In the genomic region with DNA sequence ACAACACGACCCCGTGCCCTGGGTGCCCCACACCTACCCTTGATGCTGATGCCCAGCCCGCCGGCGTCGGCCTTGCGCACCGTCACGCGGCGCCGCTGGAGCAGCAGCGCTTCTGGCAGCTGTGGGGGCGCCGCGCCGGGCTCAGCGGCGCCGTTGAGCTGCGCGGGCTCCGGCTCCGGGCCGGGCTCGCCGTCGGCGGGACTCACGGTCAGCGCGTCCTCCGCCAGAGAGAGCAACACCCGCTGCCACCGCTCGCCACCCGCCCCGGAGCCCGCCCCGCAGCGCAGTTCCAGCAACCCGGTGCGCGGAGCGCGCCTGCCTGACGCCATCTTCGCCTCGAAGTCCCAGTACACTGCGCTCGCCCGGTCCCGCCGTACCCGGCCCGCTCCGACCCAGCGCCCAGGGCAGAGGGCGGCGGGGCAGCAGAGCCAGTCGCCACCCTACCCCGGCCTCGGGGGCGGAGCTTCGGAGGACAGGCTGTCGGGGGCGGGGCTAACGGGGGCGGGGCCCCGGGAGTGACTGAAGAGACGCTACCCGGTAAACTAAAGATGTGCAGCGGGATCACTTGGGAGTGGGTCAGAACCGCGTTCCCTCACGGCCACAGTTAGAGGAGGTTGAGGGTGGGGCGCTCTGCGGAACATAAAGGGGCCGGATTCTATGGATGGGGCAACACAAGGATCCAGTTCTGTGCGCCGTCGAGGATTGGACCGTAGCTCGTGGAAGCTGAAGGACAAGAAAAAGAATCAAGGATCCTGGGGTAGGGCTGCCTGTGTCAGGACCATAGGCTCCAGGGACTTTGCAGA, we compare ENCODE assay signal across 8 mouse cellular contexts. TPM values are rescaled to one million over a fixed set of nuclear protein-coding genes. Genes with fewer than 3 reads are reported as not detected.
DNase-seq lines count a peak whose midpoint lies in the region; ATAC-seq lines count a peak whose summit lies in the region.

A gene (minus strand): TSS at position 457 of the 803 bp plus-strand sequence.

- WGBS in lung, embryonic 15.5 days, result 2% methylated on average over 66 of the region's 84 CpGs

- H3K9ac ChIP-seq in lung, embryonic 15.5 days, result peak within 1 kb of the TSS; percentile 53

- no peak within 1 kb of the TSS for H3K27ac ChIP-seq in lung, embryonic 15.5 days

- H3K4me1 ChIP-seq in lung, embryonic 15.5 days, result peaks cover 17% of the 10 kb centered on the region

- peak; percentile 85 for DNase-seq in MN1 (ENCODE audit: low spot score)
- peak; percentile 83 for DNase-seq in cerebellum, adult 9-11 months
- DNase-seq in heart, postnatal 4 days, result peak; percentile 93
- DNase-seq in layer of hippocampus, adult 9-11 months, result peak; percentile 81
- DNase-seq in testis, postnatal 14 days (ENCODE audit: low spot score), result peak; percentile 85

- peak within 1 kb of the TSS; percentile 68 for H3K4me3 ChIP-seq in lung, embryonic 15.5 days

- no peaks in the 10 kb centered on the region for H3K9me3 ChIP-seq in lung, embryonic 15.5 days

- H3K27me3 ChIP-seq in lung, embryonic 15.5 days, result peaks cover 12% of the 10 kb centered on the region; the same call in 1 of the 2 replicates

- H3K36me3 ChIP-seq in lung, embryonic 15.5 days, result no peaks in the 10 kb centered on the region

- ATAC-seq in frontal cortex, adult (ENCODE audit: low TSS enrichment), result peak; percentile 51
- peak; percentile 88 for ATAC-seq in lung, embryonic 15.5 days (ENCODE audit: borderline replicate concordance, extremely low read depth, low FRiP score, low TSS enrichment)
- peak; percentile 71 for ATAC-seq in neutrophil, adult 5-6 weeks (ENCODE audit: extremely low read depth, insufficient number of reproducible peaks, low FRiP score, poor library complexity, severe bottlenecking)

- H3K4me2 ChIP-seq in lung, embryonic 15.5 days, result peak within 1 kb of the TSS; percentile 89

RNA-seq across cellular contexts. Expression of the gene that starts here (rescaled TPM):
- 10 to 100 TPM; 77.0 to 77.8 TPM for total RNA-seq in heart, postnatal 4 days (2021)
- polyA plus RNA-seq in lung, embryonic 15.5 days (2015; fragmentation: Nextera tagmentation; extraction: Ambion mirVana), result 8.6 and 10.5 TPM in 2 replicates
- 0.86 and 2.4 TPM in 2 replicates for total RNA-seq in neutrophil, adult 5-6 weeks (2017)

Comparison
In these comparisons a context has a peak if more than half of its experiments do, and no peak if none do; other contexts are left out.
1. RNA of the gene that starts here (total RNA-seq): 77.0 to 77.8 TPM in heart, postnatal 4 days; 0.86 to 2.4 TPM in neutrophil, adult 5-6 weeks; every median in the first group is over 10 times any median in the second.
2. Peak in every context shown above with its lines, with median percentiles within 50 percentile points of each other: DNase-seq and ATAC-seq.